9 mouse cellular contexts compared by ENCODE assay signal in genomic region chr5:100035950-100036349, GRCm38 (mm10). TPM values are rescaled to one million over a fixed set of nuclear protein-coding genes. Genes with fewer than 3 reads are reported as not detected.
DNase-seq lines count a peak whose midpoint lies in the region; ATAC-seq and TF ChIP-seq lines count a peak whose summit lies in the region.
"Had no signal": no experiment of that assay in that cellular context is flagged by ENCODE, and none has a peak within 500 bp of the region (broad histone marks: within the 10 kb centered on the region; RNA-seq: fewer than 3 reads in every experiment).

No protein-coding gene starts in this region.

- H3K4me2 ChIP-seq in forebrain, embryonic 16.5 days (ENCODE audit: low read length): peak overlapping the region; percentile 99
- peak overlapping the region; percentile 99 for H3K4me2 ChIP-seq in liver, embryonic 12.5 days

- H3K27ac ChIP-seq in gastrocnemius, adult 2 months: no peak overlapping the region
- H3K27ac ChIP-seq in forebrain, embryonic 16.5 days (ENCODE audit: low read length): no peak overlapping the region
- no peak overlapping the region for H3K27ac ChIP-seq in liver, embryonic 12.5 days

- no peak for ATAC-seq in forebrain, embryonic 16.5 days
- ATAC-seq in liver, embryonic 12.5 days: no peak
- no peak for ATAC-seq in inflammation-experienced regulatory T-cells, adult 6 months

- no peaks in the 10 kb centered on the region for H3K27me3 ChIP-seq in E14TG2a.4 (ENCODE audit: insufficient read depth, low read length)
- no peaks in the 10 kb centered on the region for H3K27me3 ChIP-seq in forebrain, embryonic 16.5 days (replicated peaks; ENCODE audit: control insufficient read depth, insufficient read depth, low read length)
- no peaks in the 10 kb centered on the region for H3K27me3 ChIP-seq in liver, embryonic 12.5 days (replicated peaks)

- H3K9ac ChIP-seq in forebrain, embryonic 16.5 days (replicated peaks; ENCODE audit: low read depth, low read length): no peak overlapping the region
- H3K9ac ChIP-seq in liver, embryonic 12.5 days: peak overlapping the region; percentile 97; the same call in 1 of the 2 replicates

- H3K4me1 ChIP-seq in E14TG2a.4 (replicated peaks; ENCODE audit: low read depth, low read length): peaks cover 46% of the 10 kb centered on the region
- peaks cover 26% of the 10 kb centered on the region for H3K4me1 ChIP-seq in forebrain, embryonic 16.5 days (replicated peaks; ENCODE audit: control insufficient read depth, insufficient read depth, low read length)
- H3K4me1 ChIP-seq in liver, embryonic 12.5 days: peaks cover 38% of the 10 kb centered on the region

- peak overlapping the region; percentile 93 for H3K4me3 ChIP-seq in gastrocnemius, adult 2 months
- peak overlapping the region; percentile 98 for H3K4me3 ChIP-seq in E14TG2a.4 (replicated peaks; ENCODE audit: low read length)
- peak overlapping the region; percentile 14 for H3K4me3 ChIP-seq in forebrain, embryonic 16.5 days (replicated peaks; ENCODE audit: low read length)
- H3K4me3 ChIP-seq in liver, embryonic 12.5 days: no peak overlapping the region

- H3K9me3 ChIP-seq in E14TG2a.4 (ENCODE audit: low read length): no peaks in the 10 kb centered on the region
- no peaks in the 10 kb centered on the region for H3K9me3 ChIP-seq in forebrain, embryonic 16.5 days (ENCODE audit: control insufficient read depth, low read length)
- H3K9me3 ChIP-seq in liver, embryonic 12.5 days (replicated peaks): no peaks in the 10 kb centered on the region

- H3K36me3 ChIP-seq in E14TG2a.4 (ENCODE audit: insufficient read depth, low read length): peaks cover 68% of the 10 kb centered on the region
- peaks cover 20% of the 10 kb centered on the region for H3K36me3 ChIP-seq in forebrain, embryonic 16.5 days (ENCODE audit: control insufficient read depth, insufficient read depth)
- peaks cover 61% of the 10 kb centered on the region for H3K36me3 ChIP-seq in liver, embryonic 12.5 days

- DNase-seq in gastrocnemius, adult 2 months: no peak
- DNase-seq in gastrocnemius, postnatal 4 days (ENCODE audit: low spot score in 2 of 2): no peak
- DNase-seq in adipocyte (ENCODE audit: low spot score) (no peak), MN1 (ENCODE audit: low spot score) (no peak)

- TF ChIP-seq CTCF in gastrocnemius, adult 2 months (IDR thresholded peaks at IDR 0.05): peak; percentile 37
- no peak for TF ChIP-seq CTCF in E14TG2a.4 (conservative IDR thresholded peaks at IDR 0.05; ENCODE audit: low read length)

- WGBS in forebrain, embryonic 16.5 days: 32% methylated on average over 7 of the region's 7 CpGs
- 78% methylated on average over 7 of the region's 7 CpGs for WGBS in liver, embryonic 12.5 days (ENCODE audit: insufficient replicate concordance)

- intact Hi-C loops in gastrocnemius, adult 2 months (cut with DNase I): loop anchor here (10.0 kb wide), 2 partner anchors 131 to 379 kb away; partner anchors contain the start of genes Sec31a and Vamp9

RNA-seq across cellular contexts. Expression of gene Hnrnpdl, which starts 3.5 kb away (rescaled TPM):
- total RNA-seq in gastrocnemius, adult 2 months (2021): 10 to 100 TPM; 74.8 to 77.5 TPM
- 100 to 1,000 TPM; 116 to 132 TPM for total RNA-seq in gastrocnemius, postnatal 4 days (2021)
- polyA plus RNA-seq in forebrain, embryonic 16.5 days (2015; fragmentation: Nextera tagmentation; extraction: Ambion mirVana): 246 and 250 TPM in 2 replicates
- polyA plus RNA-seq in liver, embryonic 12.5 days (2016; fragmentation: Nextera tagmentation; extraction: Ambion mirVana): 88.2 and 90.9 TPM in 2 replicates
- 100 to 1,000 TPM; 121 to 134 (median 123) TPM for polyA plus RNA-seq in inflammation-experienced regulatory T-cells, adult 6 months (2017; shearing (Covaris generic))

RNA-seq across cellular contexts. Expression of gene Enoph1, which starts 3.8 kb away (rescaled TPM):
- total RNA-seq in gastrocnemius, adult 2 months (2021): 1 to 10 TPM; 6.7 to 9.0 TPM
- total RNA-seq in gastrocnemius, postnatal 4 days (2021): 10 to 100 TPM; 13.9 to 14.7 TPM
- polyA plus RNA-seq in forebrain, embryonic 16.5 days (2015; fragmentation: Nextera tagmentation; extraction: Ambion mirVana): 68.0 and 69.1 TPM in 2 replicates
- 30.7 and 33.8 TPM in 2 replicates for polyA plus RNA-seq in liver, embryonic 12.5 days (2016; fragmentation: Nextera tagmentation; extraction: Ambion mirVana)
- polyA plus RNA-seq in inflammation-experienced regulatory T-cells, adult 6 months (2017; shearing (Covaris generic)): 10 to 100 TPM; 25.5 to 32.2 (median 30.2) TPM

RNA-seq across cellular contexts. Expression of gene 4930524J08Rik, which starts 57.1 kb away (rescaled TPM):
- under 1 TPM in 1 of 2 experiments, not detected in 1; 0.42 TPM for total RNA-seq in gastrocnemius, adult 2 months (2021)
- 1 to 10 TPM; 2.6 to 2.8 TPM for total RNA-seq in gastrocnemius, postnatal 4 days (2021)
- 2.2 and 3.1 TPM in 2 replicates for polyA plus RNA-seq in forebrain, embryonic 16.5 days (2015; fragmentation: Nextera tagmentation; extraction: Ambion mirVana)
- 0.71 and 2.0 TPM in 2 replicates for polyA plus RNA-seq in liver, embryonic 12.5 days (2016; fragmentation: Nextera tagmentation; extraction: Ambion mirVana)
- polyA plus RNA-seq in inflammation-experienced regulatory T-cells, adult 6 months (2017; shearing (Covaris generic)): not detected
- total RNA-seq: monocyte, adult 5-6 weeks had no signal

RNA-seq across cellular contexts. Expression of gene Hnrnpd, which starts 57.2 kb away (rescaled TPM):
- 10 to 100 TPM; 68.5 to 84.1 TPM for total RNA-seq in gastrocnemius, adult 2 months (2021)
- 100 to 1,000 TPM; 214 to 238 TPM for total RNA-seq in gastrocnemius, postnatal 4 days (2021)
- polyA plus RNA-seq in forebrain, embryonic 16.5 days (2015; fragmentation: Nextera tagmentation; extraction: Ambion mirVana): 164 and 187 TPM in 2 replicates
- 245 and 254 TPM in 2 replicates for polyA plus RNA-seq in liver, embryonic 12.5 days (2016; fragmentation: Nextera tagmentation; extraction: Ambion mirVana)
- 10 to 100 TPM; 43.1 to 68.3 (median 56.9) TPM for polyA plus RNA-seq in inflammation-experienced regulatory T-cells, adult 6 months (2017; shearing (Covaris generic))
